Mouse (Mus musculus) lung, postnatal 0 days (tissue): ENCODE measurements around the gene Brd3os.

Experiments used
- CTCF ChIP-seq: IDR thresholded peaks from 2 replicates; pipeline ENCODE4 v1.5.1; 2016; ENCODE audit warnings: antibody characterized with exemption, mild to moderate bottlenecking
- EP300 ChIP-seq: IDR thresholded peaks from 2 replicates; pipeline ENCODE4 v1.6.1; 2016; ENCODE audit warnings: antibody characterized with exemption, mild to moderate bottlenecking, control low read depth

DNA sequence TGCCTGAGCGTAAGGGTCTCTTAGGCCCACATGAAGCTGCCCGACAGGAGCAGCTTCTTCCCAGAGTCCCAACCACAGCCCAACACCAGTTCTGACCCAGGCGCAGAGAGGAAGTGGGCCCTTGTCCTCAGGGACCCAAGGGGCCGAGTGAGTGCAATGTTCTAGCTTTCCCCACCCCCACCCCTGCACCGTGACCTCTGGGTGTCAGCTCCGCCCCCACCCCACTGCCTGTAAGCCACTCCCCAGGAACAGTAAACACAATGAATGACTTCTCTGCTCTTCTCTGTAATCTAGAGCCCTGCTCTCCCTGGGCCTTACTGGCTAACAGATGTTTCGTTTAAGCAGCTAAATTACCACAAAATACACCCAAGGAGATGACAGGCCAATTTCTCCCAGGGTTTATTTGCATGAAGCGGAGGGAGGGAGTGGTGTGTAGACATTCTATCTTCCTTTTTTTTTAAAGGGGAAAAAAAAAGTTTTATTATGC lies 30.4 kb upstream of the Brd3os start:
- TF ChIP-seq CTCF = no peak
- TF ChIP-seq EP300 = no peak
